Mouse (Mus musculus) NIH3T3 (cell line): ENCODE measurements around the gene Slc30a1.

Experiments used
- DNase-seq: peaks from one replicate; pipeline ENCODE4 v3.0.0-alpha.2; 2012; ENCODE audit warnings: low read depth

The Slc30a1 gene

GRCm38 (mm10) chr1:191896806-191897552 lies 9.6 kb upstream of the Slc30a1 start:
- peak; percentile 28 for DNase-seq

- DNase-seq: no peak
Measured at GRCm38 (mm10) chr1:191905637-191906533, 682 bp upstream of the Slc30a1 start.

- DNase-seq: peak; percentile 90
Measured at GRCm38 (mm10) chr1:191907431-191907810, 854 bp downstream of the Slc30a1 start.

GRCm38 (mm10) chr1:191908906-191909305 lies 2.3 kb downstream of the Slc30a1 start:
- DNase-seq: no peak

GRCm38 (mm10) chr1:191909316-191909715 lies 2.7 kb downstream of the Slc30a1 start:
- DNase-seq: no peak

GRCm38 (mm10) chr1:191910646-191911045 lies 4.1 kb downstream of the Slc30a1 start:
- DNase-seq: peak; percentile 53

- peak; percentile 27 for DNase-seq
Measured at GRCm38 (mm10) chr1:191911067-191911668, 4.6 kb downstream of the Slc30a1 start.

- DNase-seq: no peak
Measured at GRCm38 (mm10) chr1:191914647-191915046, 8.1 kb downstream of the Slc30a1 start.

- no peak for DNase-seq
Measured at GRCm38 (mm10) chr1:191915586-191915985, 9.0 kb downstream of the Slc30a1 start.

- DNase-seq: no peak
Measured at GRCm38 (mm10) chr1:191916876-191917275, 10.3 kb downstream of the Slc30a1 start.

GRCm38 (mm10) chr1:191919336-191919735 lies 12.8 kb downstream of the Slc30a1 start:
- no peak for DNase-seq

GRCm38 (mm10) chr1:191921701-191922100 lies 15.1 kb downstream of the Slc30a1 start:
- DNase-seq: no peak

- no peak for DNase-seq
Measured at GRCm38 (mm10) chr1:191925496-191925895, 18.9 kb downstream of the Slc30a1 start.

- DNase-seq: no peak
Measured at GRCm38 (mm10) chr1:191926681-191927080, 20.1 kb downstream of the Slc30a1 start.

GRCm38 (mm10) chr1:191928345-191928744 lies 21.8 kb downstream of the Slc30a1 start:
- no peak for DNase-seq

GRCm38 (mm10) chr1:191929065-191929464 lies 22.5 kb downstream of the Slc30a1 start:
- DNase-seq: no peak

GRCm38 (mm10) chr1:191929897-191930524 lies 23.4 kb downstream of the Slc30a1 start:
- DNase-seq: peak; percentile 22

GRCm38 (mm10) chr1:191930525-191931105 lies 24.0 kb downstream of the Slc30a1 start:
- no peak for DNase-seq

- no peak for DNase-seq
Measured at GRCm38 (mm10) chr1:191932286-191932985, 25.9 kb downstream of the Slc30a1 start.

GRCm38 (mm10) chr1:191932986-191933632 lies 26.5 kb downstream of the Slc30a1 start:
- no peak for DNase-seq

- no peak for DNase-seq
Measured at GRCm38 (mm10) chr1:191943638-191944037, 37.1 kb downstream of the Slc30a1 start.
